Mouse (Mus musculus): ENCODE measurements around the gene Smpd4. TPM values are rescaled to one million over a fixed set of nuclear protein-coding genes. Genes with fewer than 3 reads are reported as not detected.

The Smpd4 gene
- total and polyA plus RNA-seq, 3 experiments, result 51.0 to 609 (median 94.3) TPM

GRCm38 (mm10) chr16:17600944-17601562 lies 18.1 kb upstream of the Smpd4 start:
- H3K9ac ChIP-seq (ENCODE audit: control insufficient read depth, low read depth, low read length, poor library complexity, severe bottlenecking), result no peak overlapping the region; the same call in 1 of the 2 replicates
- no peaks in the 10 kb centered on the region for H3K79me2 ChIP-seq (ENCODE audit: control insufficient read depth, insufficient read depth, low read length, poor library complexity)
- H3K9me3 ChIP-seq (replicated peaks; ENCODE audit: insufficient read depth, low read length), result no peaks in the 10 kb centered on the region
- H3K27me3 ChIP-seq (ENCODE audit: control insufficient read depth in 1 of 2, insufficient read depth in 2 of 2, low read length in 2 of 2), result peaks cover 3% of the 10 kb centered on the region in 2 experiments
- no peak for TF ChIP-seq ZMIZ1 (IDR thresholded peaks at IDR 0.05; ENCODE audit: low read depth, low read length)
- TF ChIP-seq MXI1 (IDR thresholded peaks at IDR 0.05; ENCODE audit: low read depth, low read length), result no peak
- peak; percentile 66 for TF ChIP-seq GATA1 (IDR thresholded peaks at IDR 0.05; ENCODE audit: low read depth, low read length)
- peak; percentile 28; the same call in 1 of the 2 replicates for TF ChIP-seq ZC3H11A (IDR thresholded peaks at IDR 0.05; ENCODE audit: low read depth, low read length)
- TF ChIP-seq SMC3 (IDR thresholded peaks at IDR 0.05; ENCODE audit: low read depth, low read length), result peak; percentile 68
- no peak for TF ChIP-seq MEF2A (IDR thresholded peaks at IDR 0.05; ENCODE audit: extremely low read depth, insufficient replicate concordance, low read depth, low read length, poor library complexity, severe bottlenecking)
- TF ChIP-seq SIN3A (IDR thresholded peaks at IDR 0.05; ENCODE audit: low read length), result no peak; the same call in 1 of the 2 replicates
- no peak for TF ChIP-seq CHD1 (IDR thresholded peaks at IDR 0.05; ENCODE audit: low read depth, low read length)
- TF ChIP-seq CTCF (IDR thresholded peaks at IDR 0.05 in 2 of 3, conservative IDR thresholded peaks at IDR 0.05 in 1 of 3; ENCODE audit: control insufficient read depth in 1 of 3, insufficient read depth in 1 of 3, low read depth in 2 of 3, low read length in 3 of 3, poor library complexity in 1 of 3, severe bottlenecking in 1 of 3), result peak; percentile 38 to 82 (median 51)
- no peak for TF ChIP-seq USF1 (IDR thresholded peaks at IDR 0.05; ENCODE audit: low read depth, low read length)
- TF ChIP-seq JUND (IDR thresholded peaks at IDR 0.05; ENCODE audit: low read depth, low read length), result no peak
- no peak for TF ChIP-seq POLR2A (IDR thresholded peaks at IDR 0.05; ENCODE audit: control insufficient read depth in 1 of 2, insufficient read depth in 1 of 2, low read depth in 1 of 2, low read length in 2 of 2, poor library complexity in 1 of 2)
- peak; percentile 48 for TF ChIP-seq RAD21 (IDR thresholded peaks at IDR 0.05; ENCODE audit: low read depth, low read length)
- no peak for TF ChIP-seq MAX (IDR thresholded peaks at IDR 0.05; ENCODE audit: low read length)
- no peak for TF ChIP-seq KAT2A (conservative IDR thresholded peaks at IDR 0.05; ENCODE audit: low read depth, low read length)
- no peak for TF ChIP-seq EP300 (IDR thresholded peaks at IDR 0.05; ENCODE audit: low read depth in 1 of 2, low read length in 2 of 2)
- TF ChIP-seq ETS1 (IDR thresholded peaks at IDR 0.05; ENCODE audit: low read depth, low read length), result no peak
- TF ChIP-seq MYC (IDR thresholded peaks at IDR 0.05; ENCODE audit: low read depth, low read length), result peak; percentile 87
- no peak for TF ChIP-seq RCOR1 (IDR thresholded peaks at IDR 0.05; ENCODE audit: low read depth, low read length)
- TF ChIP-seq NELFE (IDR thresholded peaks at IDR 0.05; ENCODE audit: low read depth, low read length), result no peak
- no peak for TF ChIP-seq TBP (IDR thresholded peaks at IDR 0.05; ENCODE audit: low read depth, low read length)
- TF ChIP-seq TCF12 (IDR thresholded peaks at IDR 0.05; ENCODE audit: low read depth, low read length), result no peak
- TF ChIP-seq ZNF384 (IDR thresholded peaks at IDR 0.05; ENCODE audit: low read depth, low read length), result no peak
- H3K4me3 ChIP-seq (ENCODE audit: control insufficient read depth in 1 of 2, insufficient read depth in 1 of 2, low read depth in 2 of 2, low read length in 2 of 2), result no peak overlapping the region
- DNase-seq (ENCODE audit: low read depth, low spot score), result peak; percentile 79
- peaks cover 2 to 10% of the 10 kb centered on the region in 2 experiments; a peak in 2 of 4 replicates for H3K4me1 ChIP-seq (ENCODE audit: control insufficient read depth in 1 of 2, insufficient read depth in 2 of 2, low read length in 2 of 2)
- no peak overlapping the region for H3K27ac ChIP-seq (ENCODE audit: control insufficient read depth, low read depth, low read length)
- H3K36me3 ChIP-seq (ENCODE audit: control insufficient read depth in 1 of 2, insufficient read depth in 2 of 2, low read length in 2 of 2), result peaks cover 0 to 6% of the 10 kb centered on the region in 2 experiments; a peak in 2 of 4 replicates

Data from MEL (cell line).